Mouse (Mus musculus) cerebellum, adult 9-10 months (tissue): ENCODE measurements around the gene Nlgn1.

ENCODE experiments used
- DNase-seq: peaks from one replicate; pipeline ENCODE4 v3.0.0; 2022

The Nlgn1 gene

GRCm38 (mm10) chr3:26194970-26195369, 137.3 kb downstream of the Nlgn1 start:
- no peak for DNase-seq

GRCm38 (mm10) chr3:26181013-26181412, 151.2 kb downstream of the Nlgn1 start:
- no peak for DNase-seq

- no peak for DNase-seq
Measured at GRCm38 (mm10) chr3:26175371-26175770, 156.9 kb downstream of the Nlgn1 start.

- DNase-seq: no peak
Measured at GRCm38 (mm10) chr3:26174257-26174656, 158.0 kb downstream of the Nlgn1 start.

- no peak for DNase-seq
Measured at GRCm38 (mm10) chr3:26173613-26174012, 158.6 kb downstream of the Nlgn1 start.

GRCm38 (mm10) chr3:26166711-26167110, 165.5 kb downstream of the Nlgn1 start:
- DNase-seq: no peak

- DNase-seq: peak; percentile 88
Measured at GRCm38 (mm10) chr3:26153782-26154181, 178.5 kb downstream of the Nlgn1 start.

- peak; percentile 63 for DNase-seq
Measured at GRCm38 (mm10) chr3:26153036-26153741, 179.1 kb downstream of the Nlgn1 start.

GRCm38 (mm10) chr3:26152510-26153035, 179.7 kb downstream of the Nlgn1 start:
- peak; percentile 70 for DNase-seq

GRCm38 (mm10) chr3:26151351-26152020, 180.8 kb downstream of the Nlgn1 start:
- DNase-seq: peak; percentile 41

- no peak for DNase-seq
Measured at GRCm38 (mm10) chr3:26146174-26146573, 186.1 kb downstream of the Nlgn1 start.

GRCm38 (mm10) chr3:26145441-26145840, 186.8 kb downstream of the Nlgn1 start:
- DNase-seq: no peak

GRCm38 (mm10) chr3:26141590-26141989, 190.7 kb downstream of the Nlgn1 start:
- peak; percentile 93 for DNase-seq

- no peak for DNase-seq
Measured at GRCm38 (mm10) chr3:26134839-26135651, 197.2 kb downstream of the Nlgn1 start.

- no peak for DNase-seq
Measured at GRCm38 (mm10) chr3:26130919-26131318, 201.3 kb downstream of the Nlgn1 start.

- DNase-seq: no peak
Measured at GRCm38 (mm10) chr3:26129455-26129854, 202.8 kb downstream of the Nlgn1 start.

GRCm38 (mm10) chr3:26117071-26117470, 215.2 kb downstream of the Nlgn1 start:
- no peak for DNase-seq

- no peak for DNase-seq
Measured at GRCm38 (mm10) chr3:26106361-26106760, 225.9 kb downstream of the Nlgn1 start.

GRCm38 (mm10) chr3:26105528-26105927, 226.7 kb downstream of the Nlgn1 start:
- no peak for DNase-seq

GRCm38 (mm10) chr3:26102271-26102670, 230.0 kb downstream of the Nlgn1 start:
- DNase-seq: peak; percentile 59

GRCm38 (mm10) chr3:26095551-26095950, 236.7 kb downstream of the Nlgn1 start:
- no peak for DNase-seq

GRCm38 (mm10) chr3:26069366-26069765, 262.9 kb downstream of the Nlgn1 start:
- DNase-seq: no peak

- DNase-seq: peak; percentile 17
Measured at GRCm38 (mm10) chr3:26050769-26051168, 281.5 kb downstream of the Nlgn1 start.
